Mouse (Mus musculus): Measurements from ENCODE around the gene Mrpl33.

DNA sequence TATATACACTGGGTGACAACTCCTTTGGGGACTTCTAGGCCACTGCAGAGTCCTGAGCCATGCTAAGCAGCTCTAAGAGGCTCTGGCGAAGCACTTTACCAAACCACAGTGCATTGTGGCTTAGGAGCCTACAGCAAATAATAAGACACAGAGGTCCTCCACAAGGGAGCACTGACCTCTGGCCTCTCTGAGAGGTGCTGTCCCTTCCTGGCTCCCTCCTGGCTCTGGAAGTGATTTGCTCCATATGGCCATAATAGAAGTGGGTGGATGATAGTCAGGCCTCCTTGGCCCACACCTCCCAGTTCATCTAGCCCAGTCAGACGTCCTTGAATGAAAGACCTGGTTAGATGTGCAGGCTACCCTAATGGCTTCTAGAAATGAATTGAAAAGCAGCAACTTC, 8.7 kb upstream of the Mrpl33 start:
- TF ChIP-seq CTCF (IDR thresholded peaks at IDR 0.05) (no peak), EP300 (IDR thresholded peaks at IDR 0.05) (no peak)

All from lung, postnatal 0 days (tissue).